Mouse (Mus musculus) adrenal gland, postnatal 25 days (tissue): Measurements from ENCODE around the gene Fiz1. TPM values are rescaled to one million over a fixed set of nuclear protein-coding genes. Genes with fewer than 3 reads are reported as not detected.
"Not testable (repeated sequence)": the region's sequence is repeated elsewhere in the genome, so short reads cannot be mapped to it uniquely, and the experiment has no call there.

Source experiments
- DNase-seq: peaks from one replicate; pipeline ENCODE4 v3.0.0; 2021; ENCODE audit warnings: mixed read lengths
- total RNA-seq: library from RNA; stranded (reverse); gene quantifications from 2 replicates; pipeline ENCODE4 v1.2.3, GENCODE M21; 2021

The Fiz1 gene
- total RNA-seq, 1 experiment from 2014 or later, result 26.4 TPM

- DNase-seq, result not testable (repeated sequence)
Observed at GRCm38 (mm10) chr7:5002876-5003275, 11.6 kb downstream of the Fiz1 start.

GRCm38 (mm10) chr7:4999876-5000275 is 14.6 kb downstream of the Fiz1 start:
- peak; percentile 33 for DNase-seq

GRCm38 (mm10) chr7:4996934-4997333 is 17.6 kb downstream of the Fiz1 start:
- no peak for DNase-seq

GRCm38 (mm10) chr7:4996003-4996895 is 18.2 kb downstream of the Fiz1 start, which contains the start of gene Zfp579:
Zfp579 (minus strand) TSS chr7:4996158.
- peak; percentile 95 for DNase-seq

GRCm38 (mm10) chr7:4995268-4996002 is 19.1 kb downstream of the Fiz1 start:
- DNase-seq, result no peak

GRCm38 (mm10) chr7:4993999-4994788 is 20.3 kb downstream of the Fiz1 start:
- DNase-seq, result no peak

GRCm38 (mm10) chr7:4993347-4993998 is 21.0 kb downstream of the Fiz1 start:
- DNase-seq, result no peak

- DNase-seq, result no peak
Observed at GRCm38 (mm10) chr7:4988250-4988649, 26.2 kb downstream of the Fiz1 start.

GRCm38 (mm10) chr7:4976832-4977231 is 37.7 kb downstream of the Fiz1 start:
- DNase-seq, result no peak

GRCm38 (mm10) chr7:4975455-4975854 is 39.0 kb downstream of the Fiz1 start:
- no peak for DNase-seq

GRCm38 (mm10) chr7:4972321-4973047 is 42.0 kb downstream of the Fiz1 start:
- DNase-seq, result peak; percentile 75

- DNase-seq, result no peak
Observed at GRCm38 (mm10) chr7:4971710-4972109, 42.8 kb downstream of the Fiz1 start.

GRCm38 (mm10) chr7:4971068-4971467 is 43.4 kb downstream of the Fiz1 start, which contains the start of gene Sbk3:
Sbk3 (minus strand) TSS chr7:4971168.
- no peak for DNase-seq

GRCm38 (mm10) chr7:4964988-4965387 is 49.5 kb downstream of the Fiz1 start:
- DNase-seq, result no peak

GRCm38 (mm10) chr7:4964272-4964671 is 50.2 kb downstream of the Fiz1 start, which contains the start of gene Sbk2:
Sbk2 (minus strand) TSS chr7:4964406.
- peak; percentile 85 for DNase-seq

GRCm38 (mm10) chr7:4963527-4963926 is 51.0 kb downstream of the Fiz1 start:
- no peak for DNase-seq

GRCm38 (mm10) chr7:4957361-4957760 is 57.1 kb downstream of the Fiz1 start:
- DNase-seq, result no peak
